In genomic region chr17:11947436-11947835, GRCm38 (mm10) we compare ENCODE assay signal across 30 mouse cellular contexts.
"Had no signal": no experiment of that assay in that cellular context is flagged by ENCODE, and none has a peak within 500 bp of the region (broad histone marks: within the 10 kb centered on the region; RNA-seq: fewer than 3 reads in every experiment).

No protein-coding gene starts in this region.

- ATAC-seq: liver, embryonic 12.5 days; liver, postnatal 0 days; lung, postnatal 0 days; midbrain, embryonic 13.5 days; midbrain, embryonic 15.5 days; midbrain, embryonic 16.5 days had no signal

- H3K4me2 ChIP-seq: limb, embryonic 12.5 days; limb, embryonic 13.5 days; limb, embryonic 15.5 days; liver, embryonic 11.5 days; liver, embryonic 12.5 days; liver, embryonic 13.5 days; liver, embryonic 15.5 days; lung, embryonic 14.5 days; lung, embryonic 15.5 days; midbrain, embryonic 12.5 days; midbrain, embryonic 13.5 days; midbrain, embryonic 15.5 days; neural tube, embryonic 12.5 days; neural tube, embryonic 13.5 days had no signal

- DNase-seq: left cerebral cortex, postnatal 4 days; liver; liver, embryonic 13.5 days; liver, postnatal 0 days; lung, adult 18-20 months; lung, adult 2 months; lung, embryonic 14.5 days; lung, postnatal 14 days; lung, postnatal 36 days; lung, postnatal 4 days; midbrain, embryonic 14.5 days had no signal

- H3K4me3 ChIP-seq: limb, embryonic 10.5 days; limb, embryonic 12.5 days; limb, embryonic 13.5 days; limb, embryonic 15.5 days; liver, embryonic 12.5 days; liver, embryonic 13.5 days; liver, embryonic 15.5 days; lung, embryonic 15.5 days; megakaryocyte, embryonic 14.5 days; midbrain, embryonic 12.5 days; midbrain, embryonic 13.5 days; midbrain, embryonic 15.5 days; myocyte; neural tube, embryonic 12.5 days; neural tube, embryonic 13.5 days had no signal

- H3K4me1 ChIP-seq: limb, embryonic 13.5 days; limb, embryonic 15.5 days; liver, embryonic 12.5 days; liver, embryonic 13.5 days; liver, embryonic 15.5 days; lung, embryonic 15.5 days; midbrain, embryonic 12.5 days had no signal

- H3K27me3 ChIP-seq: limb, embryonic 12.5 days; limb, embryonic 13.5 days; limb, embryonic 15.5 days; liver, embryonic 13.5 days; liver, embryonic 15.5 days; lung, embryonic 15.5 days; midbrain, embryonic 12.5 days; midbrain, embryonic 13.5 days; midbrain, embryonic 15.5 days; neural tube, embryonic 12.5 days; neural tube, embryonic 13.5 days had no signal

- H3K9ac ChIP-seq: limb, embryonic 12.5 days; limb, embryonic 13.5 days; limb, embryonic 15.5 days; liver, embryonic 12.5 days; liver, embryonic 13.5 days; liver, embryonic 14.5 days; liver, embryonic 15.5 days; liver, postnatal 0 days; lung, embryonic 14.5 days; lung, embryonic 15.5 days; midbrain, embryonic 12.5 days; midbrain, embryonic 13.5 days; midbrain, embryonic 15.5 days; neural tube, embryonic 12.5 days; neural tube, embryonic 13.5 days had no signal

- H3K36me3 ChIP-seq: limb, embryonic 10.5 days; limb, embryonic 12.5 days; limb, embryonic 13.5 days; limb, embryonic 15.5 days; liver, embryonic 12.5 days; liver, embryonic 13.5 days; liver, embryonic 15.5 days; lung, embryonic 15.5 days; midbrain, embryonic 12.5 days; midbrain, embryonic 13.5 days; midbrain, embryonic 15.5 days; neural tube, embryonic 12.5 days; neural tube, embryonic 13.5 days had no signal

- H3K27ac ChIP-seq: limb, embryonic 10.5 days; limb, embryonic 12.5 days; limb, embryonic 13.5 days; limb, embryonic 15.5 days; liver, embryonic 12.5 days; liver, embryonic 13.5 days; liver, embryonic 14.5 days; liver, embryonic 15.5 days; lung, embryonic 15.5 days; macrophage; midbrain, embryonic 12.5 days; midbrain, embryonic 13.5 days; midbrain, embryonic 15.5 days; neural tube, embryonic 12.5 days; neural tube, embryonic 13.5 days had no signal

- H3K9me3 ChIP-seq: limb, embryonic 10.5 days; limb, embryonic 12.5 days; limb, embryonic 15.5 days; liver, embryonic 12.5 days; liver, embryonic 13.5 days; liver, embryonic 15.5 days; lung, embryonic 15.5 days; midbrain, embryonic 12.5 days; midbrain, embryonic 13.5 days; midbrain, embryonic 15.5 days; neural tube, embryonic 12.5 days had no signal
